Comparison of ENCODE assay signal across 7 mouse cellular contexts in genomic region chr9:121642401-121643181, GRCm38 (mm10). TPM values are rescaled to one million over a fixed set of nuclear protein-coding genes. Genes with fewer than 3 reads are reported as not detected.
DNase-seq lines count a peak whose midpoint lies in the region; ATAC-seq lines count a peak whose summit lies in the region.

Gene Vipr1 (plus strand): TSS chr9:121642716.

- ATAC-seq in granulocyte monocyte progenitor cell, adult 5-6 weeks (replicated peaks; ENCODE audit: poor library complexity, severe bottlenecking), result peak; percentile 34
- ATAC-seq in limb, embryonic 13.5 days (ENCODE audit: low FRiP score, low read depth), result peak; percentile 91
- ATAC-seq in midbrain, embryonic 13.5 days, result peak; percentile 92

- WGBS in limb, embryonic 13.5 days, result under 1% methylated on average over 79 of the region's 79 CpGs
- under 1% methylated on average over 79 of the region's 79 CpGs for WGBS in midbrain, embryonic 13.5 days

- H3K27me3 ChIP-seq in limb, embryonic 13.5 days, result peaks cover 86% of the 10 kb centered on the region
- peaks cover 74% of the 10 kb centered on the region for H3K27me3 ChIP-seq in midbrain, embryonic 13.5 days

- no peaks in the 10 kb centered on the region for H3K36me3 ChIP-seq in limb, embryonic 13.5 days
- H3K36me3 ChIP-seq in midbrain, embryonic 13.5 days, result no peaks in the 10 kb centered on the region

- H3K27ac ChIP-seq in limb, embryonic 13.5 days, result no peak within 1 kb of the TSS
- H3K27ac ChIP-seq in midbrain, embryonic 13.5 days, result no peak within 1 kb of the TSS

- peak within 1 kb of the TSS; percentile 58 for H3K4me3 ChIP-seq in limb, embryonic 13.5 days
- H3K4me3 ChIP-seq in midbrain, embryonic 13.5 days (replicated peaks), result peak within 1 kb of the TSS; percentile 52

- H3K9me3 ChIP-seq in limb, embryonic 13.5 days, result no peaks in the 10 kb centered on the region
- H3K9me3 ChIP-seq in midbrain, embryonic 13.5 days, result no peaks in the 10 kb centered on the region

- peak within 1 kb of the TSS; percentile 69 for H3K9ac ChIP-seq in limb, embryonic 13.5 days
- H3K9ac ChIP-seq in midbrain, embryonic 13.5 days (replicated peaks), result peak within 1 kb of the TSS; percentile 63

- H3K4me2 ChIP-seq in limb, embryonic 13.5 days (replicated peaks), result peak within 1 kb of the TSS; percentile 95
- H3K4me2 ChIP-seq in midbrain, embryonic 13.5 days (replicated peaks), result peak within 1 kb of the TSS; percentile 87

- peaks cover 22% of the 10 kb centered on the region for H3K4me1 ChIP-seq in limb, embryonic 13.5 days
- H3K4me1 ChIP-seq in midbrain, embryonic 13.5 days (replicated peaks), result peaks cover 20% of the 10 kb centered on the region

- DNase-seq in adrenal gland, postnatal 10 days, result peak; percentile 60
- DNase-seq in cerebellum, postnatal 4 days (ENCODE audit: low spot score in 2 of 2), result peak; percentile 43 to 76
- DNase-seq in kidney, adult 9 months, result peak; percentile 62
- peak; percentile 55 for DNase-seq in spleen, adult 12 weeks (ENCODE audit: low spot score)

RNA-seq across cellular contexts. Expression of gene Vipr1, which starts in this region (rescaled TPM):
- total RNA-seq in adrenal gland, postnatal 10 days (2021), result 1 to 10 TPM; 2.8 to 5.2 TPM
- not detected in 2 replicates for total RNA-seq in granulocyte monocyte progenitor cell, adult 5-6 weeks (2014; fragmentation: Nextera tagmentation)
- total RNA-seq in granulocyte monocyte progenitor cell, adult 5-6 weeks (2017), result not detected in 2 replicates
- 0.42 and 0.85 TPM in 2 replicates for polyA plus RNA-seq in limb, embryonic 13.5 days (2015; fragmentation: Nextera tagmentation; extraction: Ambion mirVana)
- 0.43 and 0.48 TPM in 2 replicates for polyA plus RNA-seq in midbrain, embryonic 13.5 days (2015; fragmentation: Nextera tagmentation; extraction: Ambion mirVana)

Comparison
In these comparisons a context has a peak if more than half of its experiments do, and no peak if none do; other contexts are left out.
1. Peak in ATAC-seq in granulocyte monocyte progenitor cell, adult 5-6 weeks; RNA of the gene not detected or under 1 TPM.
2. Peak in ATAC-seq, H3K4me3 ChIP-seq, H3K9ac ChIP-seq and H3K4me2 ChIP-seq in limb, embryonic 13.5 days; RNA of the gene not detected or under 1 TPM.
3. Peak in ATAC-seq, H3K4me3 ChIP-seq, H3K9ac ChIP-seq and H3K4me2 ChIP-seq in midbrain, embryonic 13.5 days; RNA of the gene not detected or under 1 TPM.
4. ATAC-seq: peak in every context shown above with its lines; median percentile 92 in midbrain, embryonic 13.5 days; 91 in limb, embryonic 13.5 days; 34 in granulocyte monocyte progenitor cell, adult 5-6 weeks.